Mouse (Mus musculus): ENCODE data around the gene 1500009C09Rik.

GRCm38 (mm10) chr15:82223657-82224601, 28.3 kb upstream of the 1500009C09Rik start, which contains the start of gene Tnfrsf13c:
- TF ChIP-seq CTCF (IDR thresholded peaks at IDR 0.05; ENCODE audit: insufficient read depth, low read depth, low read length) (no peak), POLR2A (IDR thresholded peaks at IDR 0.05; ENCODE audit: insufficient read depth, low read depth, low read length) (no peak)

Data from olfactory bulb, adult 2 months (tissue).